Mouse (Mus musculus) retina, postnatal 1 day (tissue): ENCODE measurements around the gene Slc40a1.

Experiments
- DNase-seq: peaks from one replicate; pipeline ENCODE4 v3.0.0-alpha.2; 2012

Slc40a1 gene

GRCm38 (mm10) chr1:45926393-45926763, at the start of gene Slc40a1:
TSS of gene Slc40a1 (minus strand) at chr1:45926523.
- no peak for DNase-seq

GRCm38 (mm10) chr1:45971314-45971713, 45.0 kb upstream of the Slc40a1 start:
- no peak for DNase-seq

GRCm38 (mm10) chr1:45948988-45949387, 22.7 kb upstream of the Slc40a1 start:
- DNase-seq: no peak

GRCm38 (mm10) chr1:45947843-45948242, 21.5 kb upstream of the Slc40a1 start:
- no peak for DNase-seq

GRCm38 (mm10) chr1:45931127-45931526, 4.8 kb upstream of the Slc40a1 start:
- DNase-seq: no peak

GRCm38 (mm10) chr1:45926911-45927310, 588 bp upstream of the Slc40a1 start:
- DNase-seq: no peak

- DNase-seq: peak; percentile 86
Observed at GRCm38 (mm10) chr1:45925500-45926392, 577 bp downstream of the Slc40a1 start.

GRCm38 (mm10) chr1:45925131-45925499, 1.2 kb downstream of the Slc40a1 start:
- no peak for DNase-seq

- DNase-seq: no peak
Observed at GRCm38 (mm10) chr1:45924516-45924915, 1.8 kb downstream of the Slc40a1 start.

- no peak for DNase-seq
Observed at GRCm38 (mm10) chr1:45923306-45923705, 3.0 kb downstream of the Slc40a1 start.

GRCm38 (mm10) chr1:45920703-45921102, 5.6 kb downstream of the Slc40a1 start:
- no peak for DNase-seq

GRCm38 (mm10) chr1:45919752-45920151, 6.6 kb downstream of the Slc40a1 start:
- DNase-seq: no peak

GRCm38 (mm10) chr1:45917136-45917803, 9.1 kb downstream of the Slc40a1 start:
- DNase-seq: no peak

GRCm38 (mm10) chr1:45916174-45916573, 10.1 kb downstream of the Slc40a1 start:
- no peak for DNase-seq

GRCm38 (mm10) chr1:45914236-45914635, 12.1 kb downstream of the Slc40a1 start:
- no peak for DNase-seq

- DNase-seq: peak; percentile 63
Observed at GRCm38 (mm10) chr1:45905107-45905821, 21.1 kb downstream of the Slc40a1 start.

GRCm38 (mm10) chr1:45904161-45904560, 22.2 kb downstream of the Slc40a1 start:
- DNase-seq: no peak

- no peak for DNase-seq
Observed at GRCm38 (mm10) chr1:45898044-45898443, 28.3 kb downstream of the Slc40a1 start.

- no peak for DNase-seq
Observed at GRCm38 (mm10) chr1:45894168-45894912, 32.0 kb downstream of the Slc40a1 start.

GRCm38 (mm10) chr1:45891986-45892385, 34.3 kb downstream of the Slc40a1 start:
- no peak for DNase-seq

- DNase-seq: no peak
Observed at GRCm38 (mm10) chr1:45890173-45890572, 36.1 kb downstream of the Slc40a1 start, which contains the start of gene Gm5269. TSS of gene Gm5269 (minus strand) at chr1:45890273.

- DNase-seq: no peak
Observed at GRCm38 (mm10) chr1:45886800-45887199, 39.5 kb downstream of the Slc40a1 start.

GRCm38 (mm10) chr1:45883378-45883777, 42.9 kb downstream of the Slc40a1 start:
- DNase-seq: no peak
